In genomic region chr3:31109108-31109507, GRCm38 (mm10) we compare ENCODE assay signal across 11 mouse cellular contexts. TPM values are rescaled to one million over a fixed set of nuclear protein-coding genes. Genes with fewer than 3 reads are reported as not detected.
DNase-seq lines count a peak whose midpoint lies in the region; ATAC-seq and TF ChIP-seq lines count a peak whose summit lies in the region.
"Had no signal": no experiment of that assay in that cellular context is flagged by ENCODE, and none has a peak within 500 bp of the region (broad histone marks: within the 10 kb centered on the region; RNA-seq: fewer than 3 reads in every experiment).

No protein-coding gene starts in this region.

- peaks cover 5% of the 10 kb centered on the region for H3K36me3 ChIP-seq in heart, embryonic 16.5 days (ENCODE audit: control insufficient read depth, insufficient read depth)
- H3K36me3 ChIP-seq in heart, embryonic 12.5 days, result peaks cover 12% of the 10 kb centered on the region
- H3K36me3 ChIP-seq in midbrain, embryonic 14.5 days (ENCODE audit: control insufficient read depth, insufficient read depth, low read length), result peaks cover 12% of the 10 kb centered on the region
- H3K36me3 ChIP-seq in midbrain, embryonic 11.5 days (ENCODE audit: control insufficient read depth, insufficient read depth, low read length), result peaks cover 10% of the 10 kb centered on the region; the same call in 1 of the 2 replicates
- H3K36me3 ChIP-seq in hindbrain, postnatal 0 days (ENCODE audit: insufficient read depth, low read length), result peaks cover 6% of the 10 kb centered on the region

- WGBS in heart, embryonic 16.5 days, result 56% methylated on average over 3 of the region's 3 CpGs
- 73% methylated on average over 3 of the region's 3 CpGs for WGBS in heart, embryonic 12.5 days
- 77% methylated on average over 3 of the region's 3 CpGs for whole genome bisulfite sequencing in midbrain, embryonic 14.5 days
- 84% methylated on average over 3 of the region's 3 CpGs for WGBS in midbrain, embryonic 11.5 days
- 68% methylated on average over 3 of the region's 3 CpGs for WGBS in hindbrain, postnatal 0 days

- H3K27ac ChIP-seq in heart, embryonic 16.5 days (ENCODE audit: low read length), result no peak overlapping the region
- H3K27ac ChIP-seq in heart, embryonic 12.5 days (ENCODE audit: poor library complexity, severe bottlenecking), result no peak overlapping the region
- H3K27ac ChIP-seq in midbrain, embryonic 14.5 days (replicated peaks; ENCODE audit: low read depth, low read length), result no peak overlapping the region
- H3K27ac ChIP-seq in midbrain, embryonic 11.5 days (ENCODE audit: low read depth, low read length), result no peak overlapping the region
- no peak overlapping the region for H3K27ac ChIP-seq in hindbrain, postnatal 0 days

- TF ChIP-seq CTCF in hindbrain, postnatal 0 days (IDR thresholded peaks at IDR 0.05; ENCODE audit: low read depth), result peak; percentile 48

- no peaks in the 10 kb centered on the region for H3K9me3 ChIP-seq in heart, embryonic 16.5 days (replicated peaks; ENCODE audit: control insufficient read depth, low read length)
- H3K9me3 ChIP-seq in heart, embryonic 12.5 days (replicated peaks), result no peaks in the 10 kb centered on the region
- no peaks in the 10 kb centered on the region for H3K9me3 ChIP-seq in midbrain, embryonic 14.5 days (ENCODE audit: control insufficient read depth, low read length)
- H3K9me3 ChIP-seq in midbrain, embryonic 11.5 days (ENCODE audit: control insufficient read depth, low read length), result no peaks in the 10 kb centered on the region
- no peaks in the 10 kb centered on the region for H3K9me3 ChIP-seq in hindbrain, postnatal 0 days (ENCODE audit: low read length)

- DNase-seq in midbrain, embryonic 14.5 days, result peak; percentile 38
- no peak for DNase-seq in midbrain, embryonic 11.5 days (ENCODE audit: low spot score, missing footprints)
- peak; percentile 57 for DNase-seq in hindbrain, postnatal 0 days (ENCODE audit: low spot score)
- DNase-seq in gastrocnemius, adult 18-20 months (ENCODE audit: low spot score), result no peak
- DNase-seq in heart, adult 8-10 months (ENCODE audit: low spot score), result no peak
- DNase-seq in spleen, postnatal 10 days (ENCODE audit: low spot score in 2 of 2), result no peak
- DNase-seq: adrenal gland, postnatal 25 days; kidney, adult 18-20 months; lung, postnatal 10 days had no signal

- no peaks in the 10 kb centered on the region for H3K27me3 ChIP-seq in heart, embryonic 16.5 days (ENCODE audit: control insufficient read depth, insufficient read depth, low read length)
- H3K27me3 ChIP-seq in heart, embryonic 12.5 days (replicated peaks), result no peaks in the 10 kb centered on the region
- H3K27me3 ChIP-seq in midbrain, embryonic 14.5 days (ENCODE audit: control insufficient read depth, insufficient read depth, low read length), result no peaks in the 10 kb centered on the region
- no peaks in the 10 kb centered on the region for H3K27me3 ChIP-seq in midbrain, embryonic 11.5 days (ENCODE audit: control insufficient read depth, insufficient read depth, low read length)
- no peaks in the 10 kb centered on the region for H3K27me3 ChIP-seq in hindbrain, postnatal 0 days (ENCODE audit: insufficient read depth, low read length)

- peaks cover 8% of the 10 kb centered on the region for H3K4me1 ChIP-seq in heart, embryonic 16.5 days (ENCODE audit: control insufficient read depth, insufficient read depth, low read length)
- peaks cover 16% of the 10 kb centered on the region for H3K4me1 ChIP-seq in heart, embryonic 12.5 days (replicated peaks)
- H3K4me1 ChIP-seq in midbrain, embryonic 14.5 days (ENCODE audit: control insufficient read depth, insufficient read depth, low read length), result peaks cover 7% of the 10 kb centered on the region
- H3K4me1 ChIP-seq in midbrain, embryonic 11.5 days (ENCODE audit: control insufficient read depth, insufficient read depth, low read length), result 0 out of 2 replicates have a peak, but pooled peaks cover 2% of the 10 kb centered on the region
- no peaks in the 10 kb centered on the region for H3K4me1 ChIP-seq in hindbrain, postnatal 0 days (ENCODE audit: insufficient read depth, low read length)

- no peak overlapping the region for H3K4me2 ChIP-seq in heart, embryonic 16.5 days (ENCODE audit: low read depth, low read length)
- no peak overlapping the region for H3K4me2 ChIP-seq in heart, embryonic 12.5 days
- H3K4me2 ChIP-seq in midbrain, embryonic 14.5 days (ENCODE audit: low read length), result no peak overlapping the region
- H3K4me2 ChIP-seq in midbrain, embryonic 11.5 days, result no peak overlapping the region
- no peak overlapping the region for H3K4me2 ChIP-seq in hindbrain, postnatal 0 days (ENCODE audit: low read depth, low read length)

- no peak overlapping the region for H3K9ac ChIP-seq in heart, embryonic 16.5 days (ENCODE audit: low read length)
- no peak overlapping the region for H3K9ac ChIP-seq in heart, embryonic 12.5 days
- H3K9ac ChIP-seq in midbrain, embryonic 14.5 days (replicated peaks; ENCODE audit: low read length), result no peak overlapping the region
- no peak overlapping the region for H3K9ac ChIP-seq in midbrain, embryonic 11.5 days (ENCODE audit: low read length)
- H3K9ac ChIP-seq in hindbrain, postnatal 0 days (replicated peaks; ENCODE audit: low read length), result no peak overlapping the region

- 0 out of 2 replicates have a peak, but pooled peaks have one; percentile 37 for ATAC-seq in heart, embryonic 16.5 days (replicated peaks; ENCODE audit: extremely low read depth, insufficient read depth, low FRiP score)
- ATAC-seq in heart, embryonic 12.5 days (ENCODE audit: insufficient number of reproducible peaks, low FRiP score), result no peak
- ATAC-seq in midbrain, embryonic 14.5 days (ENCODE audit: low FRiP score, low TSS enrichment), result no peak
- ATAC-seq in midbrain, embryonic 11.5 days (ENCODE audit: low FRiP score), result no peak
- ATAC-seq in hindbrain, postnatal 0 days, result peak; percentile 85

- no peak overlapping the region for H3K4me3 ChIP-seq in heart, embryonic 16.5 days (ENCODE audit: low read length)
- no peak overlapping the region for H3K4me3 ChIP-seq in heart, embryonic 12.5 days
- H3K4me3 ChIP-seq in midbrain, embryonic 14.5 days (replicated peaks; ENCODE audit: low read depth, low read length), result no peak overlapping the region
- no peak overlapping the region for H3K4me3 ChIP-seq in midbrain, embryonic 11.5 days (ENCODE audit: low read depth, low read length)
- no peak overlapping the region for H3K4me3 ChIP-seq in hindbrain, postnatal 0 days (ENCODE audit: low read length)

RNA-seq across cellular contexts. Expression of gene Skil, which starts 14.2 kb away (rescaled TPM):
- 10.0 and 10.3 TPM in 2 replicates for polyA plus RNA-seq in heart, embryonic 16.5 days (2015; fragmentation: Nextera tagmentation; extraction: Ambion mirVana)
- 30.2 and 30.3 TPM in 2 replicates for polyA plus RNA-seq in heart, embryonic 12.5 days (2016; fragmentation: Nextera tagmentation; extraction: Ambion mirVana)
- 35.0 and 42.4 TPM in 2 replicates for polyA plus RNA-seq in midbrain, embryonic 14.5 days (2014; fragmentation: Nextera tagmentation; extraction: Ambion mirVana)
- polyA plus RNA-seq in midbrain, embryonic 11.5 days (2014; fragmentation: Nextera tagmentation; extraction: Ambion mirVana), result 43.9 and 55.0 TPM in 2 replicates
- total RNA-seq in hindbrain, postnatal 0 days (2014; rRNA removed), result 36.4 and 38.9 TPM in 2 replicates
- 23.9 and 25.1 TPM in 2 replicates for polyA plus RNA-seq in hindbrain, postnatal 0 days (2015; fragmentation: Nextera tagmentation; extraction: Ambion mirVana)
- 10 to 100 TPM; 13.2 to 17.1 TPM for total RNA-seq in gastrocnemius, adult 18-20 months (2021)
- total RNA-seq in heart, adult 8-10 months (2022), result 10 to 100 TPM; 11.4 to 18.7 (median 14.9) TPM

RNA-seq across cellular contexts. Expression of gene Cldn11, which starts 40.6 kb away (rescaled TPM):
- 5.9 and 7.2 TPM in 2 replicates for polyA plus RNA-seq in heart, embryonic 16.5 days (2015; fragmentation: Nextera tagmentation; extraction: Ambion mirVana)
- 4.6 and 4.7 TPM in 2 replicates for polyA plus RNA-seq in heart, embryonic 12.5 days (2016; fragmentation: Nextera tagmentation; extraction: Ambion mirVana)
- 0.86 and 37.3 TPM in 2 replicates for polyA plus RNA-seq in midbrain, embryonic 14.5 days (2014; fragmentation: Nextera tagmentation; extraction: Ambion mirVana)
- polyA plus RNA-seq in midbrain, embryonic 11.5 days (2014; fragmentation: Nextera tagmentation; extraction: Ambion mirVana), result 8.7 and 9.6 TPM in 2 replicates
- total RNA-seq in hindbrain, postnatal 0 days (2014; rRNA removed), result 61.8 and 80.1 TPM in 2 replicates
- polyA plus RNA-seq in hindbrain, postnatal 0 days (2015; fragmentation: Nextera tagmentation; extraction: Ambion mirVana), result 71.0 and 76.7 TPM in 2 replicates
- total RNA-seq in gastrocnemius, adult 18-20 months (2021), result under 1 TPM in 1 of 2 experiments, not detected in 1; 0.19 TPM
- total RNA-seq in heart, adult 8-10 months (2022), result under 1 TPM; 0.37 to 0.47 (median 0.42) TPM

Comparison
In these comparisons a context has a peak if more than half of its experiments do, and no peak if none do; other contexts are left out.
1. ATAC-seq: peak in heart, embryonic 16.5 days (single experiment) and hindbrain, postnatal 0 days (single experiment); none in heart, embryonic 12.5 days (single experiment), midbrain, embryonic 14.5 days (single experiment) and midbrain, embryonic 11.5 days (single experiment).
2. DNase-seq: peak in midbrain, embryonic 14.5 days (single experiment) and hindbrain, postnatal 0 days (single experiment); none in midbrain, embryonic 11.5 days (single experiment), gastrocnemius, adult 18-20 months (single experiment), heart, adult 8-10 months (single experiment) and spleen, postnatal 10 days (0 of 2).